Mouse (Mus musculus) CH12.LX (cell line): ENCODE results near the gene Gtpbp2. TPM values are rescaled to one million over a fixed set of nuclear protein-coding genes. Genes with fewer than 3 reads are reported as not detected.
A peak's percentile ranks its signal among the peaks of the same experiment; 100 is the strongest.

Experiments used
- DNase-seq: peaks from one replicate; pipeline ENCODE4 v3.0.0-alpha.2; 2013; ENCODE audit errors: extremely low read depth
- H3K27ac ChIP-seq: 2 replicates; pipeline ENCODE4 v1.5.1; 2012; ENCODE audit warnings: low read depth, mild to moderate bottlenecking, control low read depth, moderate library complexity; ENCODE audit not compliant: insufficient read depth
- H3K27me3 ChIP-seq: replicated peaks from 2 replicates; pipeline ENCODE3; 2012; ENCODE audit warnings: inconsistent platforms
- H3K36me3 ChIP-seq, 2 experiments: replicated peaks in 1 of 2; 2 replicates each; pipeline versions ENCODE3 to v1.6.1; 2012; ENCODE audit warnings: inconsistent platforms in 1 of 2, low read length in 1 of 2, mild to moderate bottlenecking in 1 of 2, mixed read lengths in 1 of 2, moderate library complexity in 1 of 2; ENCODE audit not compliant: control insufficient read depth in 1 of 2, insufficient read depth in 1 of 2
- H3K4me1 ChIP-seq, 2 experiments: 2 replicates each; pipeline ENCODE4 v1.6.1; 2012; ENCODE audit warnings: inconsistent platforms in 1 of 2, moderate library complexity in 1 of 2; ENCODE audit not compliant: insufficient read depth in 2 of 2, control insufficient read depth in 1 of 2
- H3K4me2 ChIP-seq: 2 replicates; pipeline ENCODE4 v1.6.1; 2012; ENCODE audit warnings: low read depth, mild to moderate bottlenecking, control low read depth; ENCODE audit not compliant: poor library complexity, insufficient read depth, severe bottlenecking
- H3K4me3 ChIP-seq, 3 experiments: fragments of 150-350 bp in 1 of 3; sonication (generic) in 1 of 3; replicated peaks in 1 of 3; 2 replicates each; pipeline versions ENCODE3 to v1.5.1; 2011 to 2012; ENCODE audit warnings: low read depth in 2 of 3, low read length in 2 of 3, mild to moderate bottlenecking in 2 of 3, moderate library complexity in 2 of 3, control low read depth in 1 of 3, improper control_type of control experiment in 1 of 3, inconsistent platforms in 1 of 3, mixed read lengths in 1 of 3; ENCODE audit not compliant: poor library complexity in 1 of 3
- H3K79me2 ChIP-seq: replicated peaks from 2 replicates; pipeline ENCODE4 v1.6.1; 2012; ENCODE audit warnings: mild to moderate bottlenecking, moderate library complexity; ENCODE audit not compliant: control insufficient read depth, poor library complexity, insufficient read depth, severe bottlenecking; ENCODE audit errors: extremely low read depth
- H3K9ac ChIP-seq: 2 replicates; pipeline ENCODE4 v1.6.1; 2012; ENCODE audit warnings: low read depth, mild to moderate bottlenecking, control low read depth, moderate library complexity; ENCODE audit not compliant: insufficient read depth
- H3K9me3 ChIP-seq: replicated peaks from 2 replicates; pipeline ENCODE3; 2012; ENCODE audit warnings: low read length, inconsistent platforms, mixed read lengths
- BHLHE40 ChIP-seq: IDR thresholded peaks from 2 replicates; pipeline ENCODE4 v1.6.1; 2011; ENCODE audit warnings: mild to moderate bottlenecking, low read depth, low read length, improper control_type of control experiment
- CHD1 ChIP-seq: IDR thresholded peaks from 2 replicates; pipeline ENCODE4 v1.6.1; 2012; ENCODE audit warnings: low read depth, low read length, improper control_type of control experiment, inconsistent platforms
- CHD2 ChIP-seq: IDR thresholded peaks from 2 replicates; pipeline ENCODE4 v1.6.1; 2011; ENCODE audit warnings: low read length, improper control_type of control experiment
- CTCF ChIP-seq, 2 experiments: IDR thresholded peaks in 1 of 2; conservative IDR thresholded peaks in 1 of 2; 2 replicates each; pipeline ENCODE4 v1.5.1; 2011 to 2012; ENCODE audit warnings: low read depth in 2 of 2, low read length in 2 of 2, improper control_type of control experiment in 1 of 2, inconsistent platforms in 1 of 2, mild to moderate bottlenecking in 1 of 2, moderate library complexity in 1 of 2
- E2F4 ChIP-seq: IDR thresholded peaks from 2 replicates; pipeline ENCODE4 v1.6.1; 2011; ENCODE audit warnings: low read depth, low read length, improper control_type of control experiment; ENCODE audit not compliant: insufficient replicate concordance
- ELF1 ChIP-seq: IDR thresholded peaks from 2 replicates; pipeline ENCODE4 v1.6.1; 2014; ENCODE audit warnings: low read depth, mild to moderate bottlenecking, inconsistent platforms, low read length, improper control_type of control experiment
- EP300 ChIP-seq: IDR thresholded peaks from 2 replicates; pipeline ENCODE4 v1.6.1; 2011; ENCODE audit warnings: low read length, improper control_type of control experiment
- ETS1 ChIP-seq: conservative IDR thresholded peaks from 2 replicates; pipeline ENCODE4 v1.6.1; 2012; ENCODE audit warnings: low read depth, mild to moderate bottlenecking, inconsistent platforms, low read length, improper control_type of control experiment, moderate library complexity
- HCFC1 ChIP-seq: IDR thresholded peaks from 2 replicates; pipeline ENCODE4 v1.6.1; 2012; ENCODE audit warnings: low read depth, mild to moderate bottlenecking, inconsistent platforms, low read length, improper control_type of control experiment
- IRF4 ChIP-seq: IDR thresholded peaks from 2 replicates; pipeline ENCODE4 v1.6.1; 2014; ENCODE audit warnings: low read depth, mild to moderate bottlenecking, inconsistent platforms, low read length, improper control_type of control experiment
- JUN ChIP-seq: IDR thresholded peaks from 2 replicates; pipeline ENCODE4 v1.6.1; 2011; ENCODE audit warnings: low read depth, mild to moderate bottlenecking, low read length, improper control_type of control experiment, moderate library complexity; ENCODE audit not compliant: insufficient read depth
- JUND ChIP-seq: conservative IDR thresholded peaks from 2 replicates; pipeline ENCODE4 v1.6.1; 2011; ENCODE audit warnings: low read depth, low read length, improper control_type of control experiment
- MAFK ChIP-seq: IDR thresholded peaks from 2 replicates; pipeline ENCODE4 v1.6.1; 2011; ENCODE audit warnings: low read length, improper control_type of control experiment; ENCODE audit not compliant: insufficient replicate concordance
- MAX ChIP-seq: IDR thresholded peaks from 2 replicates; pipeline ENCODE4 v1.6.1; 2011; ENCODE audit warnings: low read length, improper control_type of control experiment
- MAZ ChIP-seq: IDR thresholded peaks from 2 replicates; pipeline ENCODE4 v1.6.1; 2012; ENCODE audit warnings: low read depth, mild to moderate bottlenecking, inconsistent platforms, low read length, improper control_type of control experiment, moderate library complexity
- MEF2A ChIP-seq: IDR thresholded peaks from 2 replicates; pipeline ENCODE4 v1.6.1; 2014; ENCODE audit warnings: low read depth, mild to moderate bottlenecking, inconsistent platforms, low read length, improper control_type of control experiment, borderline replicate concordance
- MYC ChIP-seq: IDR thresholded peaks from 2 replicates; pipeline ENCODE4 v1.6.1; 2011; ENCODE audit warnings: low read depth, mild to moderate bottlenecking, improper control_type of control experiment, low read length
- NRF1 ChIP-seq: IDR thresholded peaks from 2 replicates; pipeline ENCODE4 v1.6.1; 2014; ENCODE audit warnings: low read depth, mild to moderate bottlenecking, inconsistent platforms, low read length, improper control_type of control experiment, moderate library complexity
- PAX5 ChIP-seq: IDR thresholded peaks from 2 replicates; pipeline ENCODE4 v1.6.1; 2012; ENCODE audit warnings: low read length, inconsistent platforms, mixed read lengths
- POLR2A ChIP-seq: IDR thresholded peaks from 2 replicates; pipeline ENCODE4 v1.6.1; 2011; ENCODE audit warnings: low read depth, mild to moderate bottlenecking, improper control_type of control experiment, low read length
- POLR2AphosphoS2 ChIP-seq: IDR thresholded peaks from 2 replicates; pipeline ENCODE4 v1.6.1; 2011; ENCODE audit warnings: low read depth, low read length, improper control_type of control experiment
- SIN3A ChIP-seq: IDR thresholded peaks from 2 replicates; pipeline ENCODE4 v1.6.1; 2012; ENCODE audit warnings: low read length, improper control_type of control experiment, inconsistent platforms
- SMC3 ChIP-seq: IDR thresholded peaks from 2 replicates; pipeline ENCODE4 v1.6.1; 2011; ENCODE audit warnings: low read depth, low read length, improper control_type of control experiment
- TBP ChIP-seq: conservative IDR thresholded peaks from 2 replicates; pipeline ENCODE4 v1.6.1; 2011; ENCODE audit warnings: low read depth, low read length, improper control_type of control experiment
- TCF12 ChIP-seq: IDR thresholded peaks from 2 replicates; pipeline ENCODE4 v1.6.1; 2014; ENCODE audit warnings: low read depth, mild to moderate bottlenecking, inconsistent platforms, low read length, improper control_type of control experiment
- UBTF ChIP-seq: IDR thresholded peaks from 2 replicates; pipeline ENCODE4 v1.6.1; 2012; ENCODE audit warnings: low read depth, mild to moderate bottlenecking, inconsistent platforms, low read length, improper control_type of control experiment, moderate library complexity
- USF1 ChIP-seq: IDR thresholded peaks from 2 replicates; pipeline ENCODE4 v1.6.1; 2014; ENCODE audit warnings: low read depth, mild to moderate bottlenecking, inconsistent platforms, low read length, improper control_type of control experiment
- ZC3H11A ChIP-seq: IDR thresholded peaks from 2 replicates; pipeline ENCODE4 v1.6.1; 2012; ENCODE audit warnings: low read depth, mild to moderate bottlenecking, inconsistent platforms, low read length, improper control_type of control experiment
- ZKSCAN1 ChIP-seq: IDR thresholded peaks from 2 replicates; pipeline ENCODE4 v1.6.1; 2012; ENCODE audit warnings: low read depth, inconsistent platforms, low read length, improper control_type of control experiment, borderline replicate concordance
- ZMIZ1 ChIP-seq: IDR thresholded peaks from 2 replicates; pipeline ENCODE4 v1.6.1; 2012; ENCODE audit warnings: low read depth, mild to moderate bottlenecking, inconsistent platforms, low read length, improper control_type of control experiment
- ZNF384 ChIP-seq: IDR thresholded peaks from 2 replicates; pipeline ENCODE4 v1.6.1; 2012; ENCODE audit warnings: low read depth, low read length, improper control_type of control experiment, inconsistent platforms
- dilution Hi-C: fragments of 300-500 bp; cut with MboI; formaldehyde crosslinking; loops from 2 replicates; pipeline ENCODE4 v1.14.3; 2020; ENCODE audit warnings: low sequenced_read_pairs; ENCODE audit not compliant: extremely low pct_unique_long_range_greater_than_20kb, extremely low pct_ligation_motif_present
- in situ Hi-C: fragments of 300-500 bp; cut with MboI; formaldehyde crosslinking; loops from 3 replicates; pipeline ENCODE4 v1.14.3; 2019; ENCODE audit warnings: low sequenced_read_pairs, low pct_ligation_motif_present, low pct_unique_long_range_greater_than_20kb, mixed read lengths
- polyA plus RNA-seq: library from polyadenylated mRNA; unstranded; fragments of >175 nt; gene quantifications from 2 replicates; pipeline ENCODE4 v1.2.1, GENCODE M21; 2012; ENCODE audit warnings: low read depth; ENCODE audit not compliant: insufficient read length
- total RNA-seq, 2 experiments: library from RNA; depleted of rRNA; stranded (reverse); fragments of 300-350 nt in 1 of 2; fragments of >200 nt in 1 of 2; gene quantifications; 2 replicates each; pipeline ENCODE4 v1.2.3; 2012 to 2014

Gene Gtpbp2
- total and polyA plus RNA-seq, 3 experiments: 14.9 to 104 (median 20.8) TPM

DNA sequence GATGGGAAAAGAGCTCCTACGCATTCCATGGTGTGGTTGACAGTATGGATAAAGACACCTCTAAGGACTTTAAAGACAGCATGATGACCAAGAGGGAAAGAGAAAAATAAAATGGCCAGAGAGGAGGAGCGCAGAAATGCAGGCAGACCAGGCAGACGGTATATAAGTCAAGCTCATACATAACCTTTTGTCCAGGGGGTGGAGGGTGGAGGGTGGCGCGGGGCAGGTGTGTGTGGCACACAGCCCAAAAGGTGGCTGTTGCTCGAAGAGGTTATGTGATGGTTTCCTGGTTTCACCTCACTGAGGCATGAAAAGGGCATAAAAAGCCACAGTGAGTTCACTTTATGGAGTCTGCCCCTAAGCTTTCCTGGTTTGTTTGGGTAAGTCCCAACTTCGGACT, 1.7 kb downstream of the Gtpbp2 start:
- peaks cover 16 to 35% of the 10 kb centered on the region in 2 experiments for H3K4me1 ChIP-seq
- in situ Hi-C loops: no loop called here
- H3K4me2 ChIP-seq: peak overlapping the region; percentile 52
- no peak for DNase-seq
- peak overlapping the region; percentile 98 for H3K27ac ChIP-seq
- dilution Hi-C loops: no loop called here
- no peak for TF ChIP-seq CTCF (conservative IDR thresholded peaks at IDR 0.05 in 1 of 2, IDR thresholded peaks at IDR 0.05 in 1 of 2; ENCODE audit: low read depth in 2 of 2, low read length in 2 of 2)
- TF ChIP-seq NRF1: no peak
- TF ChIP-seq UBTF: no peak
- TF ChIP-seq ZC3H11A: no peak
- no peak; the same call in 1 of the 2 replicates for TF ChIP-seq CHD1
- no peak for TF ChIP-seq POLR2AphosphoS2
- no peak for TF ChIP-seq IRF4
- no peak for TF ChIP-seq E2F4
- TF ChIP-seq SMC3: no peak
- TF ChIP-seq MAZ: no peak
- TF ChIP-seq PAX5: no peak
- no peak for TF ChIP-seq USF1
- peaks cover 15% of the 10 kb centered on the region for H3K79me2 ChIP-seq
- peaks cover 37 to 38% of the 10 kb centered on the region in 2 experiments for H3K36me3 ChIP-seq
- H3K4me3 ChIP-seq: peak overlapping the region; percentile 51 to 94 (median 82)
- H3K9ac ChIP-seq: peak overlapping the region; percentile 97
- H3K27me3 ChIP-seq: no peaks in the 10 kb centered on the region
- no peaks in the 10 kb centered on the region for H3K9me3 ChIP-seq

GRCm38 (mm10) chr17:46162951-46163421, 2.2 kb downstream of the Gtpbp2 start:
- Histone ChIP-seq H3K4me3 (peak overlapping the region; percentile 51 to 94 (median 82)), H3K9me3 (no peaks in the 10 kb centered on the region), H3K27ac (peak overlapping the region; percentile 98), H3K27me3 (no peaks in the 10 kb centered on the region), H3K4me2 (peak overlapping the region; percentile 80), H3K4me1 (peaks cover 16 to 35% of the 10 kb centered on the region in 2 experiments), H3K36me3 (peaks cover 41 to 42% of the 10 kb centered on the region in 2 experiments), H3K9ac (peak overlapping the region; percentile 97), H3K79me2 (peaks cover 15% of the 10 kb centered on the region)
- dilution Hi-C loops: no loop called here
- DNase-seq: peak; percentile 75
- in situ Hi-C loops: no loop called here
- TF ChIP-seq ZNF384 (no peak), JUN (peak; percentile 42), EP300 (peak; percentile 50), ZC3H11A (no peak), IRF4 (0 out of 2 replicates have a peak, but pooled peaks have one; percentile 8), CHD2 (0 out of 2 replicates have a peak, but pooled peaks have one; percentile 54), SIN3A (peak; percentile 99), UBTF (no peak), POLR2AphosphoS2 (peak; percentile 81; the same call in 1 of the 2 replicates), JUND (no peak), USF1 (no peak), MEF2A (peak; percentile 60; the same call in 1 of the 2 replicates), ETS1 (peak; percentile 97), BHLHE40 (0 out of 2 replicates have a peak, but pooled peaks have one; percentile 12), E2F4 (0 out of 2 replicates have a peak, but pooled peaks have one; percentile 19), TCF12 (peak; percentile 9; the same call in 1 of the 2 replicates), ZMIZ1 (0 out of 2 replicates have a peak, but pooled peaks have one; percentile 13), MAZ (peak; percentile 98), TBP (no peak), MAX (peak; percentile 64; the same call in 1 of the 2 replicates), ELF1 (peak; percentile 57), POLR2A (peak; percentile 44), MYC (peak; percentile 63; the same call in 1 of the 2 replicates), ZKSCAN1 (no peak), HCFC1 (peak; percentile 63), NRF1 (0 out of 2 replicates have a peak, but pooled peaks have one; percentile 19), MAFK (no peak)
